ENCODE assay signal across 16 mouse cellular contexts in genomic region chr9:60836151-60836550, GRCm38 (mm10). TPM values are rescaled to one million over a fixed set of nuclear protein-coding genes. Genes with fewer than 3 reads are reported as not detected.
DNase-seq lines count a peak whose midpoint lies in the region; ATAC-seq and TF ChIP-seq lines count a peak whose summit lies in the region.
"Had no signal": no experiment of that assay in that cellular context is flagged by ENCODE, and none has a peak within 500 bp of the region (broad histone marks: within the 10 kb centered on the region; RNA-seq: fewer than 3 reads in every experiment).

No protein-coding gene starts in this region.

- no peaks in the 10 kb centered on the region for H3K36me3 ChIP-seq in forebrain, embryonic 10.5 days (replicated peaks)
- no peaks in the 10 kb centered on the region for H3K36me3 ChIP-seq in forebrain, embryonic 15.5 days
- no peaks in the 10 kb centered on the region for H3K36me3 ChIP-seq in hindbrain, embryonic 10.5 days
- no peaks in the 10 kb centered on the region for H3K36me3 ChIP-seq in hindbrain, postnatal 0 days (ENCODE audit: insufficient read depth, low read length)
- H3K36me3 ChIP-seq in midbrain, embryonic 10.5 days: no peaks in the 10 kb centered on the region
- no peaks in the 10 kb centered on the region for H3K36me3 ChIP-seq in midbrain, embryonic 16.5 days (ENCODE audit: control insufficient read depth, insufficient read depth, low read length)
- no peaks in the 10 kb centered on the region for H3K36me3 ChIP-seq in liver, postnatal 0 days (replicated peaks; ENCODE audit: insufficient read depth, low read length)
- H3K36me3 ChIP-seq: midbrain, embryonic 13.5 days had no signal

- ATAC-seq in forebrain, embryonic 15.5 days (replicated peaks): no peak
- no peak for ATAC-seq in hindbrain, postnatal 0 days
- ATAC-seq in midbrain, embryonic 16.5 days: no peak
- ATAC-seq in liver, postnatal 0 days: no peak
- ATAC-seq: forebrain, embryonic 13.5 days; midbrain, embryonic 13.5 days had no signal

- TF ChIP-seq CTCF in hindbrain, postnatal 0 days (IDR thresholded peaks at IDR 0.05; ENCODE audit: low read depth): no peak
- no peak for TF ChIP-seq CTCF in liver, postnatal 0 days (IDR thresholded peaks at IDR 0.05; ENCODE audit: low read depth)

- H3K9me3 ChIP-seq in forebrain, embryonic 10.5 days: no peaks in the 10 kb centered on the region
- H3K9me3 ChIP-seq in forebrain, embryonic 15.5 days: no peaks in the 10 kb centered on the region
- H3K9me3 ChIP-seq in hindbrain, embryonic 10.5 days: no peaks in the 10 kb centered on the region
- no peaks in the 10 kb centered on the region for H3K9me3 ChIP-seq in hindbrain, postnatal 0 days (ENCODE audit: low read length)
- H3K9me3 ChIP-seq in midbrain, embryonic 10.5 days (replicated peaks): peaks cover 3% of the 10 kb centered on the region; the same call in 1 of the 2 replicates
- H3K9me3 ChIP-seq in midbrain, embryonic 16.5 days (replicated peaks; ENCODE audit: control insufficient read depth, low read length, poor library complexity, severe bottlenecking): no peaks in the 10 kb centered on the region
- H3K9me3 ChIP-seq in liver, postnatal 0 days (ENCODE audit: low read length): no peaks in the 10 kb centered on the region
- H3K9me3 ChIP-seq: midbrain, embryonic 13.5 days had no signal

- H3K27me3 ChIP-seq in forebrain, embryonic 10.5 days (ENCODE audit: poor library complexity, severe bottlenecking): peaks cover 21% of the 10 kb centered on the region
- no peaks in the 10 kb centered on the region for H3K27me3 ChIP-seq in forebrain, embryonic 15.5 days
- no peaks in the 10 kb centered on the region for H3K27me3 ChIP-seq in hindbrain, embryonic 10.5 days (ENCODE audit: insufficient read depth, poor library complexity, severe bottlenecking)
- no peaks in the 10 kb centered on the region for H3K27me3 ChIP-seq in hindbrain, postnatal 0 days (ENCODE audit: insufficient read depth, low read length)
- no peaks in the 10 kb centered on the region; the same call in 1 of the 2 replicates for H3K27me3 ChIP-seq in midbrain, embryonic 10.5 days (ENCODE audit: low read depth, poor library complexity, severe bottlenecking)
- no peaks in the 10 kb centered on the region for H3K27me3 ChIP-seq in midbrain, embryonic 16.5 days (ENCODE audit: control insufficient read depth, insufficient read depth, low read depth, low read length)
- H3K27me3 ChIP-seq in liver, postnatal 0 days (ENCODE audit: insufficient read depth, low read length): no peaks in the 10 kb centered on the region
- H3K27me3 ChIP-seq: midbrain, embryonic 13.5 days had no signal

- peaks cover 54% of the 10 kb centered on the region for H3K4me1 ChIP-seq in forebrain, embryonic 10.5 days
- peaks cover 22% of the 10 kb centered on the region for H3K4me1 ChIP-seq in forebrain, embryonic 15.5 days
- H3K4me1 ChIP-seq in hindbrain, embryonic 10.5 days (replicated peaks): peaks cover 51% of the 10 kb centered on the region
- peaks cover 8% of the 10 kb centered on the region; the same call in 1 of the 2 replicates for H3K4me1 ChIP-seq in hindbrain, postnatal 0 days (ENCODE audit: insufficient read depth, low read length)
- H3K4me1 ChIP-seq in midbrain, embryonic 10.5 days: peaks cover 54% of the 10 kb centered on the region
- peaks cover 14% of the 10 kb centered on the region; the same call in 1 of the 2 replicates for H3K4me1 ChIP-seq in midbrain, embryonic 16.5 days (ENCODE audit: control insufficient read depth, insufficient read depth, low read length)
- H3K4me1 ChIP-seq in liver, postnatal 0 days (ENCODE audit: insufficient read depth): peaks cover 4% of the 10 kb centered on the region

- H3K4me3 ChIP-seq in forebrain, embryonic 10.5 days: no peak overlapping the region
- no peak overlapping the region for H3K4me3 ChIP-seq in forebrain, embryonic 15.5 days
- no peak overlapping the region for H3K4me3 ChIP-seq in hindbrain, embryonic 10.5 days
- no peak overlapping the region for H3K4me3 ChIP-seq in hindbrain, postnatal 0 days (ENCODE audit: low read length)
- H3K4me3 ChIP-seq in midbrain, embryonic 10.5 days: no peak overlapping the region
- H3K4me3 ChIP-seq in midbrain, embryonic 16.5 days (ENCODE audit: low read depth, low read length): no peak overlapping the region
- no peak overlapping the region for H3K4me3 ChIP-seq in liver, postnatal 0 days (ENCODE audit: low read depth, low read length)
- H3K4me3 ChIP-seq: forebrain, embryonic 13.5 days; midbrain, embryonic 13.5 days had no signal

- H3K4me2 ChIP-seq in forebrain, embryonic 15.5 days (replicated peaks): no peak overlapping the region
- no peak overlapping the region for H3K4me2 ChIP-seq in hindbrain, postnatal 0 days (ENCODE audit: low read depth, low read length)
- H3K4me2 ChIP-seq in midbrain, embryonic 16.5 days (ENCODE audit: low read length): no peak overlapping the region
- H3K4me2 ChIP-seq in liver, postnatal 0 days (ENCODE audit: low read depth, low read length): no peak overlapping the region
- H3K4me2 ChIP-seq: midbrain, embryonic 13.5 days had no signal

- TF ChIP-seq EP300 in liver, postnatal 0 days (IDR thresholded peaks at IDR 0.05; ENCODE audit: low read depth): no peak

- no peak overlapping the region for H3K9ac ChIP-seq in forebrain, embryonic 15.5 days (replicated peaks)
- H3K9ac ChIP-seq in hindbrain, postnatal 0 days (replicated peaks; ENCODE audit: low read length): no peak overlapping the region
- H3K9ac ChIP-seq in midbrain, embryonic 16.5 days (ENCODE audit: low read depth, low read length): no peak overlapping the region
- H3K9ac ChIP-seq in liver, postnatal 0 days (replicated peaks): no peak overlapping the region
- H3K9ac ChIP-seq: forebrain, embryonic 13.5 days; midbrain, embryonic 13.5 days had no signal

- H3K27ac ChIP-seq in forebrain, embryonic 10.5 days: peak overlapping the region; percentile 86
- no peak overlapping the region for H3K27ac ChIP-seq in forebrain, embryonic 15.5 days (replicated peaks)
- peak overlapping the region; percentile 87 for H3K27ac ChIP-seq in hindbrain, embryonic 10.5 days
- no peak overlapping the region for H3K27ac ChIP-seq in hindbrain, postnatal 0 days
- peak overlapping the region; percentile 65 for H3K27ac ChIP-seq in midbrain, embryonic 10.5 days (replicated peaks)
- H3K27ac ChIP-seq in midbrain, embryonic 16.5 days (ENCODE audit: low read length): no peak overlapping the region
- H3K27ac ChIP-seq in liver, postnatal 0 days (ENCODE audit: low read depth): no peak overlapping the region
- H3K27ac ChIP-seq: forebrain, embryonic 13.5 days; midbrain, embryonic 13.5 days had no signal

- WGBS in forebrain, embryonic 10.5 days: 64% methylated on average over 5 of the region's 5 CpGs
- 65% methylated on average over 5 of the region's 5 CpGs for WGBS in forebrain, embryonic 15.5 days
- 54% methylated on average over 5 of the region's 5 CpGs for WGBS in hindbrain, embryonic 10.5 days
- WGBS in hindbrain, postnatal 0 days: 63% methylated on average over 5 of the region's 5 CpGs
- 77% methylated on average over 5 of the region's 5 CpGs for WGBS in midbrain, embryonic 10.5 days
- 65% methylated on average over 5 of the region's 5 CpGs for WGBS in midbrain, embryonic 16.5 days
- 65% methylated on average over 5 of the region's 5 CpGs for WGBS in liver, postnatal 0 days (ENCODE audit: insufficient replicate concordance)

- no peak for DNase-seq in forebrain, embryonic 10.5 days (ENCODE audit: extremely low spot score, low spot score)
- no peak for DNase-seq in hindbrain, embryonic 10.5 days (ENCODE audit: low spot score)
- no peak for DNase-seq in hindbrain, postnatal 0 days (ENCODE audit: low spot score)
- DNase-seq in midbrain, embryonic 10.5 days (ENCODE audit: low spot score): no peak
- no peak for DNase-seq in ovary, adult 18-20 months (ENCODE audit: low spot score)
- no peak for DNase-seq in liver, postnatal 0 days
- DNase-seq: cerebellum, postnatal 14 days; kidney, adult 9 months; liver; lung, postnatal 4 days; right cerebral cortex, postnatal 4 days; thymus, postnatal 4 days had no signal

RNA-seq across cellular contexts. Expression of gene Uaca, which starts 41.8 kb away (rescaled TPM):
- 32.5 and 33.1 TPM in 2 replicates for polyA plus RNA-seq in forebrain, embryonic 10.5 days (2016; fragmentation: Nextera tagmentation; extraction: Ambion mirVana)
- polyA plus RNA-seq in forebrain, embryonic 15.5 days (2015; fragmentation: Nextera tagmentation; extraction: Ambion mirVana): 15.2 and 16.1 TPM in 2 replicates
- polyA plus RNA-seq in hindbrain, embryonic 10.5 days (2016; fragmentation: Nextera tagmentation; extraction: Ambion mirVana): 22.5 and 30.7 TPM in 2 replicates
- 5.8 and 7.4 TPM in 2 replicates for total RNA-seq in hindbrain, postnatal 0 days (2014; rRNA removed)
- polyA plus RNA-seq in hindbrain, postnatal 0 days (2015; fragmentation: Nextera tagmentation; extraction: Ambion mirVana): 13.3 and 13.5 TPM in 2 replicates
- 33.1 and 37.0 TPM in 2 replicates for polyA plus RNA-seq in midbrain, embryonic 10.5 days (2016; fragmentation: Nextera tagmentation; extraction: Ambion mirVana)
- polyA plus RNA-seq in midbrain, embryonic 16.5 days (2015; fragmentation: Nextera tagmentation; extraction: Ambion mirVana): 13.6 and 17.3 TPM in 2 replicates
- 2.0 and 2.4 TPM in 2 replicates for polyA plus RNA-seq in liver, postnatal 0 days (2015; fragmentation: Nextera tagmentation; extraction: Ambion mirVana)

Comparison
In these comparisons a context has a peak if more than half of its experiments do, and no peak if none do; other contexts are left out.
1. H3K27ac ChIP-seq: peak in forebrain, embryonic 10.5 days (single experiment), hindbrain, embryonic 10.5 days (single experiment) and midbrain, embryonic 10.5 days (single experiment); none in forebrain, embryonic 15.5 days (single experiment), hindbrain, postnatal 0 days (single experiment), midbrain, embryonic 16.5 days (single experiment) and liver, postnatal 0 days (single experiment).